Mouse (Mus musculus) neural tube, embryonic 14.5 days (tissue): ENCODE measurements around the gene Trmt1. TPM values are rescaled to one million over a fixed set of nuclear protein-coding genes. Genes with fewer than 3 reads are reported as not detected.

ENCODE experiments used
- ATAC-seq: fragments of 200-750 bp; cut with Nextera tagmentation; 2 replicates; pipeline ENCODE4 v1.8.0; 2017; ENCODE audit warnings: low read depth, mild to moderate bottlenecking, moderate TSS enrichment, moderate library complexity
- H3K27ac ChIP-seq: fragments of 300-500 bp; sonication (generic); 2 replicates; pipeline ENCODE4 v1.5.1; 2014; ENCODE audit warnings: low read depth, mild to moderate bottlenecking, control low read depth, low read length, moderate library complexity, mixed read lengths
- H3K27me3 ChIP-seq: fragments of 300-500 bp; sonication (generic); 2 replicates; pipeline ENCODE4 v1.6.1; 2014; ENCODE audit warnings: low read length; ENCODE audit not compliant: control insufficient read depth, insufficient read depth
- H3K36me3 ChIP-seq: fragments of 300-500 bp; sonication (generic); 2 replicates; pipeline ENCODE4 v1.6.1; 2014; ENCODE audit warnings: low read length, mixed read lengths; ENCODE audit not compliant: control insufficient read depth, insufficient read depth
- H3K4me1 ChIP-seq: fragments of 300-500 bp; sonication (generic); 2 replicates; pipeline ENCODE4 v1.6.1; 2014; ENCODE audit warnings: low read length; ENCODE audit not compliant: control insufficient read depth, insufficient read depth
- H3K4me2 ChIP-seq: fragments of 300-500 bp; sonication (generic); 2 replicates; pipeline ENCODE4 v1.6.1; 2014; ENCODE audit warnings: mild to moderate bottlenecking, low read depth, low read length, control low read depth
- H3K4me3 ChIP-seq: fragments of 300-500 bp; sonication (generic); 2 replicates; pipeline ENCODE4 v1.5.1; 2014; ENCODE audit warnings: low read depth, low read length, control low read depth, mixed read lengths
- H3K9ac ChIP-seq: fragments of 300-500 bp; sonication (generic); replicated peaks from 2 replicates; pipeline ENCODE4 v1.6.1; 2014; ENCODE audit warnings: low read depth, mild to moderate bottlenecking, control low read depth, low read length, mixed read lengths
- H3K9me3 ChIP-seq: fragments of 300-500 bp; sonication (generic); 2 replicates; pipeline ENCODE4 v1.6.1; 2016; ENCODE audit warnings: low read length; ENCODE audit not compliant: control insufficient read depth
- WGBS: fragments of 180-500 bp; shearing (Covaris S2); extraction: QIAGEN DNeasy Blood & Tissue Kit; methylation state at CpG from one replicate; pipeline ENCODE4 v1.1.7; 2014; 5-methylcytosine and 5-hydroxymethylcytosine counted together
- polyA plus RNA-seq: library from polyadenylated mRNA; unstranded; fragments of >200 nt; fragmentation: Nextera tagmentation; extraction: Ambion mirVana; gene quantifications from 2 replicates; pipeline ENCODE4 v1.2.1, GENCODE M21; 2014

The Trmt1 gene
- polyA plus RNA-seq, 1 experiment from 2014 or later, result 70.2 TPM

- Histone ChIP-seq H3K4me3 (no peak overlapping the region), H3K27me3 (no peaks in the 10 kb centered on the region; the same call in 1 of the 2 replicates), H3K36me3 (no peaks in the 10 kb centered on the region), H3K4me2 (no peak overlapping the region), H3K4me1 (peaks cover 34% of the 10 kb centered on the region), H3K9ac (no peak overlapping the region), H3K9me3 (no peaks in the 10 kb centered on the region), H3K27ac (peak overlapping the region; percentile 73; the same call in 1 of the 2 replicates)
- 81% methylated on average over 16 of the region's 16 CpGs for WGBS
- no peak for ATAC-seq
These were observed 43.8 kb downstream of the Trmt1 start for GRCm38 (mm10) chr8:84729921-84730362.

- peak; percentile 31; the same call in 1 of the 2 replicates for ATAC-seq
- H3K4me1 ChIP-seq, result peaks cover 37% of the 10 kb centered on the region
These were observed 44.6 kb downstream of the Trmt1 start for GRCm38 (mm10) chr8:84730541-84731370.

GRCm38 (mm10) chr8:84731371-84732177 lies 45.5 kb downstream of the Trmt1 start:
- Histone ChIP-seq H3K4me2 (no peak overlapping the region), H3K36me3 (no peaks in the 10 kb centered on the region), H3K27ac (peak overlapping the region; percentile 73), H3K4me3 (no peak overlapping the region), H3K9me3 (no peaks in the 10 kb centered on the region), H3K4me1 (peaks cover 42% of the 10 kb centered on the region), H3K27me3 (peaks cover 4% of the 10 kb centered on the region), H3K9ac (no peak overlapping the region)
- ATAC-seq, result no peak
- WGBS, result 63% methylated on average over 11 of the region's 11 CpGs

More at GRCm38 (mm10) chr8:84730541-84731370, 44.6 kb downstream of the Trmt1 start:
- H3K27ac ChIP-seq, result peak overlapping the region; percentile 73
- no peaks in the 10 kb centered on the region for H3K9me3 ChIP-seq
- H3K9ac ChIP-seq, result 0 out of 2 replicates have a peak overlapping the region, but pooled peaks have one; percentile 5
- H3K4me3 ChIP-seq, result no peak overlapping the region
- 40% methylated on average over 9 of the region's 9 CpGs for WGBS
- no peaks in the 10 kb centered on the region for H3K36me3 ChIP-seq
- no peak overlapping the region for H3K4me2 ChIP-seq
- H3K27me3 ChIP-seq, result no peaks in the 10 kb centered on the region; the same call in 1 of the 2 replicates

GRCm38 (mm10) chr8:84732545-84732944 lies 46.4 kb downstream of the Trmt1 start:
- Histone ChIP-seq H3K4me2 (no peak overlapping the region), H3K4me3 (no peak overlapping the region), H3K27ac (peak overlapping the region; percentile 73), H3K27me3 (peaks cover 4% of the 10 kb centered on the region), H3K9ac (no peak overlapping the region), H3K4me1 (peaks cover 43% of the 10 kb centered on the region), H3K36me3 (no peaks in the 10 kb centered on the region), H3K9me3 (no peaks in the 10 kb centered on the region)
- WGBS, result 48% methylated on average over 5 of the region's 5 CpGs
- ATAC-seq, result no peak

GRCm38 (mm10) chr8:84732996-84733395 lies 46.9 kb downstream of the Trmt1 start:
- Histone ChIP-seq H3K27me3 (peaks cover 4% of the 10 kb centered on the region), H3K9ac (no peak overlapping the region), H3K4me3 (no peak overlapping the region), H3K9me3 (no peaks in the 10 kb centered on the region), H3K4me2 (no peak overlapping the region), H3K36me3 (no peaks in the 10 kb centered on the region), H3K4me1 (peaks cover 47% of the 10 kb centered on the region), H3K27ac (peak overlapping the region; percentile 48; the same call in 1 of the 2 replicates)
- ATAC-seq, result no peak
- 52% methylated on average over 6 of the region's 6 CpGs for WGBS

DNA sequence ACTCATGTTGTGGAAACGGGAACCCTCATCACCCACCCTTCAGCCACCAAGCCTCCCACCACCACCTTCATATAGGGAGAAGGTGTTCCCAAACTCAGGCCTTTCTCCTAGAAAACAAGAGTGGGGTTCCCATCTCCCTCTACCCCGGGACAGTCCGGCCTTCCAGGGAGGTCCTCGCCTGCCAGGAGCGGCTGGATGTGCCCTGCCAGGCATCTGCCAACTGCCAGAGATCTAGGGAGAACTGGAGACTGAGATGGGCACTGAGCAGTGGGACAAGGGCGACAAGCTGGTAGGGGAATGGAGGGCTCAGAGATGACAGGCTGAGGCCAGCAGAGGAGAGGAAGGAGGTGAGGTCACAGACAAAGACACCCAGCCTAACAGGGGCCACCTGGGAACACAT lies 47.9 kb downstream of the Trmt1 start:
- Histone ChIP-seq H3K27me3 (peaks cover 8% of the 10 kb centered on the region), H3K4me2 (no peak overlapping the region), H3K4me1 (peaks cover 50% of the 10 kb centered on the region), H3K9me3 (no peaks in the 10 kb centered on the region), H3K27ac (no peak overlapping the region), H3K4me3 (no peak overlapping the region), H3K36me3 (no peaks in the 10 kb centered on the region), H3K9ac (no peak overlapping the region)
- no peak for ATAC-seq
- WGBS, result 91% methylated on average over 6 of the region's 6 CpGs

DNA sequence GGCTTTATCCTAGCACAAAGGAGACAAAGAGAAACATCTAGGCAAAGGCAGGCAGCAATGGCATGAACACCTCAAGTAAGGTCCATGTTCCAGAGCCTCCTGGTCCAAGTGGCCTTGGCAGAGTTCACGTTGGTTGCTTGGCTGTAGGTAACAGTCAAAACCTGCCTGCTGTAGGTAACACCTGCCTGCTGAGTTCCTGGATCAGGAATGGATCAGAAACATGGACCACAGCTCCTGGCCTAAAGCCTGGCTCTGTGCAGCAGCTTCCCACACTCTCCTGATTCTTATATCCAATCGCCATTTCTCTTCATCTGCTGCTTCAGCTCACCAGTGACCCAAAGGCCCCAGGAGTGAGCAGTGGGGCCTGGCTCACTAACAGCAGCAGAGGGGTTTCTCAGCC lies 48.6 kb downstream of the Trmt1 start:
- Histone ChIP-seq H3K27ac (no peak overlapping the region), H3K27me3 (peaks cover 12% of the 10 kb centered on the region), H3K4me1 (peaks cover 50% of the 10 kb centered on the region)

GRCm38 (mm10) chr8:84735597-84735996 lies 49.5 kb downstream of the Trmt1 start:
- no peaks in the 10 kb centered on the region for H3K36me3 ChIP-seq
- no peak overlapping the region for H3K4me3 ChIP-seq
- peaks cover 13% of the 10 kb centered on the region for H3K27me3 ChIP-seq
- H3K9me3 ChIP-seq, result no peaks in the 10 kb centered on the region
- no peak for ATAC-seq
- no peak overlapping the region for H3K27ac ChIP-seq
- no peak overlapping the region for H3K4me2 ChIP-seq
- H3K9ac ChIP-seq, result 0 out of 2 replicates have a peak overlapping the region, but pooled peaks have one; percentile 16
- H3K4me1 ChIP-seq, result peaks cover 55% of the 10 kb centered on the region
- 37% methylated on average over 2 of the region's 2 CpGs for WGBS

More for the DNA sequence above, 48.6 kb downstream of the Trmt1 start:
- H3K9ac ChIP-seq, result no peak overlapping the region
- no peaks in the 10 kb centered on the region for H3K36me3 ChIP-seq
- no peak overlapping the region for H3K4me2 ChIP-seq
- WGBS, result 95% methylated on average over 2 of the region's 2 CpGs
- ATAC-seq, result no peak
- no peaks in the 10 kb centered on the region for H3K9me3 ChIP-seq
- H3K4me3 ChIP-seq, result no peak overlapping the region
